Mouse (Mus musculus) hindbrain, embryonic 11.5 days (tissue): ENCODE data around the gene Timp3. TPM values are rescaled to one million over a fixed set of nuclear protein-coding genes. Genes with fewer than 3 reads are reported as not detected.
A peak's percentile ranks its signal among the peaks of the same experiment; 100 is the strongest.

Experiments
- ATAC-seq: fragments of 200-750 bp; cut with Nextera tagmentation; 2 replicates; pipeline ENCODE4 v1.8.0; 2017; ENCODE audit warnings: mild to moderate bottlenecking, moderate TSS enrichment, moderate library complexity; ENCODE audit not compliant: low FRiP score
- DNase-seq: peaks from one replicate; pipeline ENCODE4 v3.0.0-alpha.2; 2015; ENCODE audit warnings: low spot score
- H3K27ac ChIP-seq: fragments of 300-500 bp; sonication (generic); 2 replicates; pipeline ENCODE4 v1.5.1; 2014; ENCODE audit warnings: mild to moderate bottlenecking, low read depth, low read length
- H3K27me3 ChIP-seq: fragments of 300-500 bp; sonication (generic); 2 replicates; pipeline ENCODE4 v1.6.1; 2014; ENCODE audit warnings: mild to moderate bottlenecking, low read length, moderate library complexity, mixed read lengths; ENCODE audit not compliant: control insufficient read depth, insufficient read depth
- H3K36me3 ChIP-seq: fragments of 300-500 bp; sonication (generic); 2 replicates; pipeline ENCODE4 v1.6.1; 2014; ENCODE audit warnings: mild to moderate bottlenecking, low read length, moderate library complexity, mixed read lengths; ENCODE audit not compliant: control insufficient read depth, insufficient read depth
- H3K4me1 ChIP-seq: fragments of 300-500 bp; sonication (generic); replicated peaks from 2 replicates; pipeline ENCODE4 v1.6.1; 2014; ENCODE audit warnings: low read length, mixed read lengths; ENCODE audit not compliant: control insufficient read depth, insufficient read depth
- H3K4me2 ChIP-seq: fragments of 300-500 bp; sonication (generic); replicated peaks from 2 replicates; pipeline ENCODE4 v1.6.1; 2014; ENCODE audit warnings: mild to moderate bottlenecking, low read depth, low read length
- H3K4me3 ChIP-seq: fragments of 300-500 bp; sonication (generic); 2 replicates; pipeline ENCODE4 v1.5.1; 2014; ENCODE audit warnings: low read depth, low read length
- H3K9ac ChIP-seq: fragments of 300-500 bp; sonication (generic); 2 replicates; pipeline ENCODE4 v1.6.1; 2014; ENCODE audit warnings: low read depth, low read length
- H3K9me3 ChIP-seq: fragments of 300-500 bp; sonication (generic); 2 replicates; pipeline ENCODE4 v1.6.1; 2016; ENCODE audit warnings: low read length; ENCODE audit not compliant: control insufficient read depth
- WGBS: fragments of 180-500 bp; shearing (Covaris S2); extraction: QIAGEN DNeasy Blood & Tissue Kit; methylation state at CpG from one replicate; pipeline ENCODE4 v1.1.7; 2014; 5-methylcytosine and 5-hydroxymethylcytosine counted together
- polyA plus RNA-seq: library from polyadenylated mRNA; unstranded; fragments of >200 nt; fragmentation: Nextera tagmentation; extraction: Ambion mirVana; gene quantifications from 2 replicates; pipeline ENCODE4 v1.2.1, GENCODE M21; 2014

Timp3 gene
- polyA plus RNA-seq, 1 experiment from 2014 or later = 31.6 TPM

DNA sequence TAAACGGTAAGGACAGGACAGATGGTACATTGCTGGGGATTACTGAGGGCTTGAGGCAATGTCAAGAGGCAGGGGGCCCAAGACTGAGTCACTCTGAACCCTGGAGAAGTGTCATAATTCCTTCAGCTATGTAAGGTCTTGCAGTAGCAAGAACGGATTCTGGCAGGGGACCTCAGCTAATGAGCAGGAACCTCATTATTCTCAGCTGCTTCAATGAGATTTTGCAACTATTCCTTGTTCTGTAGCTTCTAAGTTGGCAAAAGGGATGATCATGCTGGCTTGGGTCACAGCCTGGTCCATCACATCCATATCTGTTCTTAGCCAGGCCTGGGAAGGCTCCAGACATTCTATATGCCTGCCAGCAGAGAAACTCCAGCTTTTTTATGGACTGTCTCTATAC, 59.0 kb downstream of the Timp3 start:
- H3K9me3 ChIP-seq = no peaks in the 10 kb centered on the region
- ATAC-seq = no peak

DNA sequence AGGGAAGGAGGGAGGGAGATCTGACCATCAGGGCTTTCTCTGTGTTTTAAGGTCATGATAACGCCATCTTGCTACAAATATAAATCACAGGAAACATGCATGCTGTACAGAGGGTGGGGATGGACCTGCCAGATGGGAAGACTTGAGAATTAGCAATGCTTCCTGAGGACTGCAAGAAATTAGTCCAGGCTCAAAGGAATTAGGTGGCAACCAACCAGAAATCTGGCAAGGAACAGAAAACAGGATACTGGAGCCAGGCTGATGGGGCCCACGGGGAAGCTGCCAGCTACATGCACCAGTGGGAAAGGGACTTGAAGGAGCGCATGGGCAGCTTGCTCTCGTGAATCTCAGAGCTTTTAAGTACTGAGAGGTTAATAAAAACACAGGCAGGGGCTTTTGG, 59.5 kb downstream of the Timp3 start:
- 70% methylated on average over 4 of the region's 4 CpGs for WGBS
- H3K4me3 ChIP-seq = no peak overlapping the region

More for the DNA sequence above, 59.0 kb downstream of the Timp3 start:
- H3K4me3 ChIP-seq = no peak overlapping the region
- WGBS = 83% methylated on average over 2 of the region's 2 CpGs
- DNase-seq = no peak
- no peaks in the 10 kb centered on the region for H3K27me3 ChIP-seq
- H3K36me3 ChIP-seq = no peaks in the 10 kb centered on the region
- no peaks in the 10 kb centered on the region for H3K4me1 ChIP-seq
- H3K9ac ChIP-seq = no peak overlapping the region
- H3K27ac ChIP-seq = no peak overlapping the region
- H3K4me2 ChIP-seq = no peak overlapping the region

DNA sequence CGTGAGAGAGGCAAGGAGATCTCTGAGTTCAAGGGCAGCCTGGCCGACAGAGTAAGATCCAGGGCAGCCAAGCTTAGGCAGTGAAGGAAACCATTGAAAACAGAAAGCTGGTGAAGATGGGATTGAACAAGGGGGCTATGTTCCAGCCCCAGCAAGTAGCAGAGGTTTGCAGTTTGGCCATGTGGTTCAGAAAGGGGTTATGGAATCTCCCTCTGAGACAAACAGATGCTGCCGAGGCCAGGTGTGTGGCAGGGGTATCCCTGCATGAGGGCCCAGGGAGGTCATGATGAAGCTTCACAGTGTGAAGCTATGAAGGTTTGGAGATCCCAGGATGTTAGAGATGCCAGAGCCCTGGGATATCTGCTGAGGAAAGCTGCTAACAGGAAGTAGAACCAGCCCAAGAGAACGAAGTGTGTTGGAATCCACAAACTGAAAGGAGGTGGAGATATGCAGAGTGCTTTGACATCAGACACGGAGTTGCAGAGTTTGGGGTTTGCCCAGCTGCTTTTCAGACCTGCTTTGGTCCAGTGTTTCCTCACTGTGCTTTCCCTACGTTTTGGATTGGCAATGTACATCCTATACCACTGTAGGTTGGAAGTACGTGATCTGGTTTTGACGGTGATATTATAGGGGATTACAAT, 63.6 kb downstream of the Timp3 start:
- H3K36me3 ChIP-seq = no peaks in the 10 kb centered on the region
- WGBS = 83% methylated on average over 8 of the region's 8 CpGs

More for the DNA sequence above, 59.5 kb downstream of the Timp3 start:
- Histone ChIP-seq H3K9ac (no peak overlapping the region), H3K4me2 (no peak overlapping the region), H3K9me3 (no peaks in the 10 kb centered on the region), H3K27me3 (no peaks in the 10 kb centered on the region), H3K27ac (no peak overlapping the region), H3K36me3 (no peaks in the 10 kb centered on the region), H3K4me1 (no peaks in the 10 kb centered on the region)
- no peak for DNase-seq
- ATAC-seq = no peak

DNA sequence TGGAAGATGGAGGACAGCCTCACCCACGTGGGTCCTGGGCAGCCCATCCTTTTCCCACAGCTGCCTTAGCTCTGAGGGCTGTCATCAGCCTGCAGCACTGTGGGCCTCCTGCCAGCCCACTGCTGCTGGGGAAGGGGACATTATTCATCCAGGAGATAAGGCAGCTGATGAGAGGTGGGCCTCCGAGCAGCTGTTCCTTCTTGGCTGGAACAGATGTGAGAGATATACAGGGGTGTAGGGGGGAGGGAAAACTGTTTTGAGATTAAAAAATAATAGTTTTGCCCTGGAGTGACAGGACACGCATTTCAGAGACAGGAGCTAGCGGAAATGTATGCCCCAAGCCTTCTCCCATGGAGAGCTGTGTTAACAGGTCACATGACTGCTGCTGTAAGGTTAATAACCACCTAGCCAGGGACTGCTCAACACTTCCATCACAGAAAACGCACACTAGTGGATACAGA, 65.5 kb downstream of the Timp3 start:
- DNase-seq (no peak), ATAC-seq (0 out of 2 replicates have a peak, but pooled peaks have one; percentile 56)
- no peak overlapping the region for H3K4me2 ChIP-seq
- H3K4me3 ChIP-seq = no peak overlapping the region
- H3K9ac ChIP-seq = no peak overlapping the region
- no peaks in the 10 kb centered on the region for H3K9me3 ChIP-seq
- H3K27me3 ChIP-seq = no peaks in the 10 kb centered on the region
- 56% methylated on average over 5 of the region's 5 CpGs for WGBS
- H3K4me1 ChIP-seq = no peaks in the 10 kb centered on the region
- H3K27ac ChIP-seq = no peak overlapping the region
- H3K36me3 ChIP-seq = no peaks in the 10 kb centered on the region

More for the DNA sequence above, 63.6 kb downstream of the Timp3 start:
- Histone ChIP-seq H3K4me3 (no peak overlapping the region), H3K27me3 (no peaks in the 10 kb centered on the region), H3K27ac (no peak overlapping the region), H3K4me1 (no peaks in the 10 kb centered on the region), H3K9me3 (no peaks in the 10 kb centered on the region), H3K9ac (no peak overlapping the region), H3K4me2 (no peak overlapping the region)
- DNase-seq (no peak), ATAC-seq (no peak)

DNA sequence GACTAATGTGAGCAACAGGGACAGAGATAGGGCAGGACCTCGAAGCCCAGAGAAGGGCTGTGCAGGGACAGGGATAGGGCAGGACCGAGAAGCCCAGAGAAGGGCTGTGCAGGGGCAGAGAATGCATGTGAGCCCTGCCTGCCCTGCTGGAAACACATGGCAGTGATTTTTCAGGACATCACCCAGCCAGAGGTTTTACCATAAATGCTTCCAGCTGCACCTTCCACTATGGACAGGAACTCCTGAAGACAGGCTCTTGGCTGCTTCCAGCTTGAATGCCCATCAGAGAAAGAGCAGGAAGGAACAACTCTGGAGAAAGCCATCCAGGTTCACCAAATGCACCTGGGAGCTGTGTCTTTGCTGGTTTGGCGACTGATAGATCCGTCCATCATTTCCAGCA, 67.2 kb downstream of the Timp3 start:
- H3K9ac ChIP-seq = no peak overlapping the region
- no peak overlapping the region for H3K4me2 ChIP-seq
- H3K36me3 ChIP-seq = no peaks in the 10 kb centered on the region
- H3K4me1 ChIP-seq = no peaks in the 10 kb centered on the region
- no peaks in the 10 kb centered on the region for H3K9me3 ChIP-seq
- DNase-seq (no peak), ATAC-seq (no peak)
- WGBS = 78% methylated on average over 4 of the region's 4 CpGs
- no peak overlapping the region for H3K4me3 ChIP-seq
- H3K27me3 ChIP-seq = no peaks in the 10 kb centered on the region
- no peak overlapping the region for H3K27ac ChIP-seq

DNA sequence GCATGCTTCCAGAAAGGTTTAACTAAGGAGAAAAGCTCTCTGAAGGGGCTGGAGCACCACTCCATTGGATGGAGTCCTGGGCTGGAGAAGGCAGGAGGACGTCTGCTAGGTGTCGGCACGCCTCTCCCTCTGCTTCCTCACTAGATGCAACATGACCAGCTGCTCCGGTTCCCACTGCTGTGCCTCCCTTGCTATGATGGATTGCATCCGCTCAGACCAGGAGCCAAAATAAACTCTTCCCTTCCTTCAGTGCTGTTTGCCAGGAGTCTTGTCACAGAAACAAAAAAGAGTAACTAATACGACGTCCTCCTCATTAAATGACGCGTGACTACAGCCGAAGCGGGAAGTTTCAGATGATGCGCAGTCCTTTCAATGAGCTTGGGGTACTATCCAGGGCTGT, 68.6 kb downstream of the Timp3 start:
- Histone ChIP-seq H3K4me2 (no peak overlapping the region), H3K27me3 (no peaks in the 10 kb centered on the region)

DNA sequence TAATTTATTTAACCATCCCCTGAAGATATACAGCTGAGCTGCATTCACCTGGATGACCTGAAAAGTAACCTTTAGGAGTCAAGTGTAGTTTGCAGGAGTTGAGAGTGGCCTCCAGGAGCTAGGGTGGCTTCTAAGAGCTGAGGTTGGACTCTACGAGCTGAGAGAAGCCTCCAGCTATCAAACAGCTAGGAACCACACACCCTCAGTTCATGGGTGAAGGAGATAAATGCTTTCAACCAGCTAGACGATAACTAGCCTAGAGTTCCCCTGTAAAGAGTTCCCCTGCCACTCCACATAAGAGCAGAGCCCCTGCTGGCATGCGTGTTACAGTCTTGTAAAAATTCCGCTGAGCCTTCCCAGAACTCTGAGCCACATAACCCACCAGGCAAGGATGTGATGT, 69.2 kb downstream of the Timp3 start:
- H3K9ac ChIP-seq = no peak overlapping the region
- no peak for DNase-seq
- ATAC-seq = no peak
- 81% methylated on average over 4 of the region's 4 CpGs for WGBS
- H3K4me3 ChIP-seq = no peak overlapping the region
- no peaks in the 10 kb centered on the region for H3K36me3 ChIP-seq
- no peaks in the 10 kb centered on the region for H3K27me3 ChIP-seq
- H3K4me1 ChIP-seq = no peaks in the 10 kb centered on the region
- no peaks in the 10 kb centered on the region for H3K9me3 ChIP-seq
- no peak overlapping the region for H3K4me2 ChIP-seq
- no peak overlapping the region for H3K27ac ChIP-seq

More for the DNA sequence above, 68.6 kb downstream of the Timp3 start:
- ATAC-seq = no peak
- Histone ChIP-seq H3K27ac (no peak overlapping the region), H3K4me3 (no peak overlapping the region), H3K36me3 (no peaks in the 10 kb centered on the region), H3K4me1 (no peaks in the 10 kb centered on the region), H3K9me3 (no peaks in the 10 kb centered on the region), H3K9ac (no peak overlapping the region)
- DNase-seq = no peak
- 84% methylated on average over 12 of the region's 12 CpGs for WGBS

DNA sequence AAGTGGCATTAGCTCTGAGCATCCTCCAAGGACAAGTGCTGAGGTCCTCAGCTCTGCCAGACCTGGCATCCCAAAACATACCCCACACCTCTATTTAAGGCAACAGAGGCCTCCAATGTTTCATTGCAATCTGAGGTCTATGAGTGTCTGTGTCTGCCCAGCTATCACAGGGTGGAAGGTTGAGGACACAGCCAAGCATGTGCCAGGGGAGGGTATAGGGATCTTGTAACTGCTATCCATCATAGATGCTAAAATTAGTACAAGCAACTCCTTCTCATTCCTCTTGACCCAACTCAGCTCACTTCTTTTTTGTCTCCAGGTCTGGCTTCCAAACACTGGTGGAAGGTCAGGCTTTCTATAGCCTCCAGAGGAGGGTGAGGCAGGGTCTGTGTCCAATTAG, 71.4 kb downstream of the Timp3 start:
- Histone ChIP-seq H3K4me3 (no peak overlapping the region), H3K9me3 (no peaks in the 10 kb centered on the region), H3K27me3 (no peaks in the 10 kb centered on the region), H3K4me2 (no peak overlapping the region), H3K4me1 (no peaks in the 10 kb centered on the region), H3K9ac (no peak overlapping the region), H3K36me3 (no peaks in the 10 kb centered on the region), H3K27ac (no peak overlapping the region)
- DNase-seq (no peak), ATAC-seq (no peak)

DNA sequence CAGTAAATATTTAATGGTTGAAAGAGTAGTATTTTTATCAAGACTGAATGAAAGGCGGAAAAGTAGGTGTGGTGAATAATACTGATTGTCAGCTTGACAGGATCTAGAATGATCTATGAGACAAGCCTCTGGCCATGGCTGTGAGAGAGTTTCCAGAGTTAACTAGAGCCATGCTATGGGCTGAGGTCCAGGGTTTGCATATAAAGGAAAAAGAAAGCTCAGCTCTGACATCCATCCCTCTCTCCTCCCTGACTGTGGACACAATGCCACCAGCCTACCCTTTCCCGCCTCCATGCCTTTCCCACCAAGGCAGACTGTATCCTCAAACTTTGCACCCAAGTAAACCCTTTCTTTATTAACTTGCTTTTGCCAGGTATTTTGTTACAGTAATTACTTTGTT, 73.9 kb downstream of the Timp3 start:
- WGBS = 81% methylated on average over 2 of the region's 2 CpGs
- H3K4me3 ChIP-seq = no peak overlapping the region
- H3K9ac ChIP-seq = no peak overlapping the region
- no peaks in the 10 kb centered on the region for H3K27me3 ChIP-seq
- ATAC-seq (no peak), DNase-seq (no peak)
- H3K4me1 ChIP-seq = no peaks in the 10 kb centered on the region
- no peak overlapping the region for H3K27ac ChIP-seq
- no peak overlapping the region for H3K4me2 ChIP-seq
- H3K9me3 ChIP-seq = no peaks in the 10 kb centered on the region
- H3K36me3 ChIP-seq = no peaks in the 10 kb centered on the region
